Comparison of ENCODE assay signal across 10 mouse cellular contexts in genomic region chr11:52437123-52437522, GRCm38 (mm10). TPM values are rescaled to one million over a fixed set of nuclear protein-coding genes. Genes with fewer than 3 reads are reported as not detected.
DNase-seq lines count a peak whose midpoint lies in the region; ATAC-seq lines count a peak whose summit lies in the region.
"Had no signal": no experiment of that assay in that cellular context is flagged by ENCODE, and none has a peak within 500 bp of the region (broad histone marks: within the 10 kb centered on the region; RNA-seq: fewer than 3 reads in every experiment).

No protein-coding gene starts in this region.

- H3K27ac ChIP-seq in embryonic facial prominence, embryonic 13.5 days: no peak overlapping the region
- H3K27ac ChIP-seq: hindbrain, embryonic 15.5 days had no signal

- 23% methylated on average over 10 of the region's 10 CpGs for WGBS in embryonic facial prominence, embryonic 13.5 days

- no peaks in the 10 kb centered on the region for H3K9me3 ChIP-seq in embryonic facial prominence, embryonic 13.5 days
- H3K9me3 ChIP-seq: G1E; hindbrain, embryonic 15.5 days had no signal

- no peak overlapping the region; the same call in 1 of the 2 replicates for H3K4me3 ChIP-seq in embryonic facial prominence, embryonic 13.5 days
- H3K4me3 ChIP-seq: hindbrain, embryonic 15.5 days had no signal

- no peak overlapping the region for H3K9ac ChIP-seq in embryonic facial prominence, embryonic 13.5 days
- H3K9ac ChIP-seq: hindbrain, embryonic 15.5 days had no signal

- H3K36me3 ChIP-seq in embryonic facial prominence, embryonic 13.5 days: no peaks in the 10 kb centered on the region
- H3K36me3 ChIP-seq: G1E; hindbrain, embryonic 15.5 days had no signal

- no peak for ATAC-seq in embryonic facial prominence, embryonic 13.5 days (ENCODE audit: insufficient number of reproducible peaks, insufficient read depth, low FRiP score, low TSS enrichment, low read depth)
- no peak for ATAC-seq in CD4-positive, CD25-positive, alpha-beta regulatory T cell, adult 4 months

- peak; percentile 72 for DNase-seq in left cerebral cortex, adult 11 months (ENCODE audit: low spot score)
- no peak for DNase-seq in left cerebral cortex, postnatal 4 days
- peak; percentile 46 to 56 for DNase-seq in kidney, postnatal 4 days
- peak; percentile 67 to 81 for DNase-seq in right cerebral cortex, postnatal 10 days (ENCODE audit: low spot score in 2 of 2)
- DNase-seq in thymus, postnatal 14 days: no peak
- no peak for DNase-seq in heart, adult 18-20 months

- H3K4me2 ChIP-seq in embryonic facial prominence, embryonic 13.5 days: peak overlapping the region; percentile 21
- H3K4me2 ChIP-seq: hindbrain, embryonic 15.5 days had no signal

- no peaks in the 10 kb centered on the region for H3K27me3 ChIP-seq in embryonic facial prominence, embryonic 13.5 days
- H3K27me3 ChIP-seq: hindbrain, embryonic 15.5 days had no signal

- intact Hi-C loops in left cerebral cortex, postnatal 4 days (cut with DNase I): no loop called here

- H3K4me1 ChIP-seq in embryonic facial prominence, embryonic 13.5 days: peaks cover 4% of the 10 kb centered on the region; the same call in 1 of the 2 replicates

RNA-seq across cellular contexts. Expression of gene 9530068E07Rik, which starts 40.9 kb away (rescaled TPM):
- 10 to 100 TPM; 69.0 to 69.2 TPM for total RNA-seq in left cerebral cortex, postnatal 4 days (2021)
- polyA plus RNA-seq in embryonic facial prominence, embryonic 13.5 days (2015; fragmentation: Nextera tagmentation; extraction: Ambion mirVana): 198 and 229 TPM in 2 replicates
- 10 to 100 TPM; 43.7 to 50.8 TPM for polyA plus RNA-seq in CD4-positive, CD25-positive, alpha-beta regulatory T cell, adult 4 months (2017; shearing (Covaris generic))
- 10 to 100 TPM; 69.2 to 74.4 TPM for total RNA-seq in heart, adult 18-20 months (2021)

Comparison
In these comparisons a context has a peak if more than half of its experiments do, and no peak if none do; other contexts are left out.
1. DNase-seq: peak in left cerebral cortex, adult 11 months (single experiment), kidney, postnatal 4 days (2 of 2) and right cerebral cortex, postnatal 10 days (2 of 2); none in left cerebral cortex, postnatal 4 days (single experiment), thymus, postnatal 14 days (single experiment) and heart, adult 18-20 months (0 of 2).